Mouse (Mus musculus): ENCODE results near the gene Cradd. TPM values are rescaled to one million over a fixed set of nuclear protein-coding genes. Genes with fewer than 3 reads are reported as not detected.

The Cradd gene
- polyA plus RNA-seq, 1 experiment from 2014 or later: 7.6 TPM

GRCm38 (mm10) chr10:95221914-95222313 is 102.0 kb downstream of the Cradd start:
- H3K27ac ChIP-seq (ENCODE audit: low read length): no peak overlapping the region
- H3K4me2 ChIP-seq (ENCODE audit: low read depth, low read length): no peak overlapping the region
- H3K9ac ChIP-seq (ENCODE audit: low read length): no peak overlapping the region
- H3K27me3 ChIP-seq (ENCODE audit: control insufficient read depth, insufficient read depth, low read length): no peaks in the 10 kb centered on the region
- 41% methylated on average over 9 of the region's 9 CpGs for WGBS
- no peaks in the 10 kb centered on the region for H3K9me3 ChIP-seq (replicated peaks; ENCODE audit: control insufficient read depth, low read length)
- H3K4me1 ChIP-seq (ENCODE audit: control insufficient read depth, insufficient read depth, low read length): peaks cover 8% of the 10 kb centered on the region
- no peak overlapping the region for H3K4me3 ChIP-seq (ENCODE audit: low read length)
- no peaks in the 10 kb centered on the region for H3K36me3 ChIP-seq (ENCODE audit: control insufficient read depth, insufficient read depth)
- no peak for ATAC-seq (replicated peaks; ENCODE audit: extremely low read depth, insufficient read depth, low FRiP score)

DNA sequence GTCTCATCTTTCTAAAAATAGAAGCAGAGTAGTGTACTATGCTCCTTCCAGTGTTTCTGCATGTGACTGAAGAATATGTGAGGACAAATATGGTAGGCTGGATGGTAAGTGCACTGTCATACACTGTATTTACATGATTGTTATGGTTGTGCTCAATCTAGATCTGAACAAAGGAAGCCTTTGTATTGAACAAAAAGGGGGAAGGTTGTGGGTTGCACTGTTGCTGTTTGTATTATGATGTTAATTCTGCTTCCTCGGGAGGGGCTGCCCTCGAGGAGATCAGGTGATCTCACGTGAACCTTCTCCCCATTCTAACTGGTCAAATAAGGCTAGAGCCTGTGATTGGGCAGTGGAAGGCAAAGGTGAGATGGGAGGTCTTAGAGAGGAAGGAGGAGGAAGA is 103.4 kb downstream of the Cradd start:
- Histone ChIP-seq H3K27me3 (ENCODE audit: control insufficient read depth, insufficient read depth, low read length) (no peaks in the 10 kb centered on the region), H3K4me1 (ENCODE audit: control insufficient read depth, insufficient read depth, low read length) (peaks cover 8% of the 10 kb centered on the region), H3K27ac (ENCODE audit: low read length) (no peak overlapping the region), H3K36me3 (ENCODE audit: control insufficient read depth, insufficient read depth) (no peaks in the 10 kb centered on the region), H3K9ac (ENCODE audit: low read length) (no peak overlapping the region), H3K9me3 (replicated peaks; ENCODE audit: control insufficient read depth, low read length) (no peaks in the 10 kb centered on the region), H3K4me3 (ENCODE audit: low read length) (no peak overlapping the region), H3K4me2 (ENCODE audit: low read depth, low read length) (no peak overlapping the region)
- 83% methylated on average over 3 of the region's 3 CpGs for WGBS
- no peak for ATAC-seq (replicated peaks; ENCODE audit: extremely low read depth, insufficient read depth, low FRiP score)

DNA sequence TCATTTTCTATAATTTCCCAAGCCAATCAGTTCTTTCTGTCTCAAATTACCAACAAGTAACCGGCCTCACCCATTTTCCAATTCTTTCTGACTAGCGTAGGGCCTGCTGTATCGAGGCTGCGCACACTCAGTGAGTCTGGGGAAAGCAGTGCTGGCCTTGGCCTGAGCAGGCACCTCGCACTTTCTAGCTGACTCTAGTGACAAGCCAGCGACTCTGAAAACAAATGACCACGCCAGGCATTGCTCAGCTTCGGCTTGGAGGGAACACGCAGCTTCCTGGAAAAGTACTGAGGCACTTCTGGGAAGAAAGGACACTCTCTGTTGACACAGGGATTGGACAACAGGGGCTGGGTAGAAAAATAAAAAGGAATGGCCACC is 105.3 kb downstream of the Cradd start:
- Histone ChIP-seq H3K9ac (ENCODE audit: low read length) (no peak overlapping the region), H3K4me2 (ENCODE audit: low read depth, low read length) (no peak overlapping the region), H3K27me3 (ENCODE audit: control insufficient read depth, insufficient read depth, low read length) (no peaks in the 10 kb centered on the region), H3K27ac (ENCODE audit: low read length) (peak overlapping the region; percentile 21; the same call in 1 of the 2 replicates), H3K9me3 (replicated peaks; ENCODE audit: control insufficient read depth, low read length) (no peaks in the 10 kb centered on the region), H3K4me1 (ENCODE audit: control insufficient read depth, insufficient read depth, low read length) (peaks cover 10% of the 10 kb centered on the region), H3K36me3 (ENCODE audit: control insufficient read depth, insufficient read depth) (no peaks in the 10 kb centered on the region), H3K4me3 (ENCODE audit: low read length) (no peak overlapping the region)
- 71% methylated on average over 9 of the region's 9 CpGs for WGBS
- ATAC-seq (replicated peaks; ENCODE audit: extremely low read depth, insufficient read depth, low FRiP score): no peak

DNA sequence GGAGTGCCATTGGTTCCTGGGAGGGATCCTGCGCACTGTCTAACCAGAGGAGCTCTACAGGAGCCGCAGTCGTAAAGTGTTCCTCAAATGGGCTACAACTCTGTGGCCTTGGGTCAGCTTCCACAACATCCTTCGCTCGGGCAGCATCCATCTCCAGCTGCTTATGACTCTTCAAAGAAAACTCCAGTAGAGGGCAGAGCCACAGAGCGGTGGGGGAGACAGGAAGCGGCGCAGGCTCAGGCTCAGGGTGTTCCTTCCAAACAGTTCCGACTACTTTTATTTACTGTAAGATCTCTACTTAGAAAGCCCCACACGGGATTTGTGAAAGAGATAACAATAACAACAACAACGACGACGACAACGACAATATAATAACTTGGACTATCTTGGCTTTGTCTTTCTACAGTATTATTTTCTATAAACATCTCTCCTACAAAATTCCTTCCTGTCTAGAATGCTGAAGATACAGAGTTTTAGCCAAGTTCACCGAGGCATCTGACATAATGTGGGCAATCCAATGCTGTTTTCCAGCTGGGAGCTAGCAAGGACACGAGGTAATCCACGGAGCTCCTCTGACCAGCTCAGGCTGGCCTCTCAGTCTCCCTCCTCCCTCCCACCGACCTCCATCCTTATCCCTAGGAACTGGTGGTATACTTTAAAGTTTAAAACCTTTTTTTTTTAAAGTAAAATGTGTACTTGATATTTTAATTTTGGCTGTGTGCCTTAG is 105.8 kb downstream of the Cradd start:
- H3K4me3 ChIP-seq (ENCODE audit: low read length): no peak overlapping the region
- H3K4me1 ChIP-seq (ENCODE audit: control insufficient read depth, insufficient read depth, low read length): peaks cover 13% of the 10 kb centered on the region
- no peaks in the 10 kb centered on the region for H3K36me3 ChIP-seq (ENCODE audit: control insufficient read depth, insufficient read depth)
- H3K27ac ChIP-seq (ENCODE audit: low read length): no peak overlapping the region; the same call in 1 of the 2 replicates
- no peak overlapping the region for H3K4me2 ChIP-seq (ENCODE audit: low read depth, low read length)
- no peak overlapping the region for H3K9ac ChIP-seq (ENCODE audit: low read length)
- H3K27me3 ChIP-seq (ENCODE audit: control insufficient read depth, insufficient read depth, low read length): no peaks in the 10 kb centered on the region
- ATAC-seq (replicated peaks; ENCODE audit: extremely low read depth, insufficient read depth, low FRiP score): no peak; the same call in 1 of the 2 replicates
- H3K9me3 ChIP-seq (replicated peaks; ENCODE audit: control insufficient read depth, low read length): no peaks in the 10 kb centered on the region
- WGBS: 46% methylated on average over 18 of the region's 18 CpGs

DNA sequence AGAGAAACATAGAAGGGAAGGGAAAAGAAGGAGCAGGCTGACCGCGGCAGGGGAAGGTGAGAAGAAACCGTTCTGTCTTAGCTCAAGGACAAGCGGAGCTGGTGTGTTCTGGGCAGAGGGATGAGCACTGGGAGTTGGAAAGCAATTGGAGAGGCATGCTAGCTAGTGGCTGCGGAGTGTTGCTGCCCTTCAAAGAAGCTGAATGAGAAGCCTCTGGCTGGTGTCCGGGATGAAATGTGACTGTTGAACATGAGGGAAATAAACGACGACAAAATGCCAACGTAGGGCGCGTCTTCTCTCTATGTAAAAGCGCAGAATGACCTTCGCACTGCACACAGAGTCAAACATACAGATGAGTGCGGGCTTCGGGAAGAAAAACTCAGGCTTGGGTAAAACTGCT is 108.6 kb downstream of the Cradd start:
- no peak for ATAC-seq (replicated peaks; ENCODE audit: extremely low read depth, insufficient read depth, low FRiP score)

GRCm38 (mm10) chr10:95213820-95214219 is 110.1 kb downstream of the Cradd start:
- H3K4me2 ChIP-seq (ENCODE audit: low read depth, low read length): no peak overlapping the region
- no peak overlapping the region for H3K9ac ChIP-seq (ENCODE audit: low read length)
- H3K4me3 ChIP-seq (ENCODE audit: low read length): no peak overlapping the region
- peaks cover 18% of the 10 kb centered on the region for H3K4me1 ChIP-seq (ENCODE audit: control insufficient read depth, insufficient read depth, low read length)
- H3K9me3 ChIP-seq (replicated peaks; ENCODE audit: control insufficient read depth, low read length): no peaks in the 10 kb centered on the region
- no peak for ATAC-seq (replicated peaks; ENCODE audit: extremely low read depth, insufficient read depth, low FRiP score)
- H3K36me3 ChIP-seq (ENCODE audit: control insufficient read depth, insufficient read depth): no peaks in the 10 kb centered on the region
- WGBS: 63% methylated on average over 9 of the region's 9 CpGs
- no peak overlapping the region for H3K27ac ChIP-seq (ENCODE audit: low read length)
- H3K27me3 ChIP-seq (ENCODE audit: control insufficient read depth, insufficient read depth, low read length): no peaks in the 10 kb centered on the region

More for the DNA sequence above, 108.6 kb downstream of the Cradd start:
- no peaks in the 10 kb centered on the region for H3K9me3 ChIP-seq (replicated peaks; ENCODE audit: control insufficient read depth, low read length)
- 90% methylated on average over 15 of the region's 15 CpGs for WGBS
- H3K9ac ChIP-seq (ENCODE audit: low read length): no peak overlapping the region
- peaks cover 18% of the 10 kb centered on the region for H3K4me1 ChIP-seq (ENCODE audit: control insufficient read depth, insufficient read depth, low read length)
- H3K4me2 ChIP-seq (ENCODE audit: low read depth, low read length): no peak overlapping the region
- H3K27ac ChIP-seq (ENCODE audit: low read length): no peak overlapping the region
- no peaks in the 10 kb centered on the region for H3K27me3 ChIP-seq (ENCODE audit: control insufficient read depth, insufficient read depth, low read length)
- H3K4me3 ChIP-seq (ENCODE audit: low read length): no peak overlapping the region
- no peaks in the 10 kb centered on the region for H3K36me3 ChIP-seq (ENCODE audit: control insufficient read depth, insufficient read depth)

DNA sequence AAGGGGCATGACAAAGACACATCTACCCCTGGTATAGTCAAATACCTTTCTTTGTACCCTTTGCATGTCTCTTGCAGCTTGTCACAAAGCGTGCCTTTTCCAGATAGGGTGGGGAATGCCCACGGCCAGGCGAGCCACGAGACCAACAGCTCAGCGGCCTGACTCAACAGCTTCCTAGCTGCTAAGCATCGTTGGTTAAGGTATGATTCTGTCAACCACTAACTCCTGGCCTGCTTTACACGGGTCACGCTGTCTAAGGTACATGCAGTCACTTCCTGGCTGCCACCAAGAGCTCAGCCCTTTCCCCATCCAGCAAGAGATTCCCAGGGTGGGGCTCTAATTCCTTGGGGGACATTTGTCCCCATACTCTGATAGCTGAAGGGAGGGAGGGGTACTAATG is 110.6 kb downstream of the Cradd start:
- Histone ChIP-seq H3K9ac (ENCODE audit: low read length) (no peak overlapping the region), H3K36me3 (ENCODE audit: control insufficient read depth, insufficient read depth) (no peaks in the 10 kb centered on the region), H3K4me3 (ENCODE audit: low read length) (no peak overlapping the region), H3K9me3 (replicated peaks; ENCODE audit: control insufficient read depth, low read length) (no peaks in the 10 kb centered on the region), H3K27ac (ENCODE audit: low read length) (no peak overlapping the region), H3K27me3 (ENCODE audit: control insufficient read depth, insufficient read depth, low read length) (no peaks in the 10 kb centered on the region), H3K4me1 (ENCODE audit: control insufficient read depth, insufficient read depth, low read length) (peaks cover 18% of the 10 kb centered on the region), H3K4me2 (ENCODE audit: low read depth, low read length) (no peak overlapping the region)
- 38% methylated on average over 8 of the region's 8 CpGs for WGBS
- ATAC-seq (replicated peaks; ENCODE audit: extremely low read depth, insufficient read depth, low FRiP score): no peak

DNA sequence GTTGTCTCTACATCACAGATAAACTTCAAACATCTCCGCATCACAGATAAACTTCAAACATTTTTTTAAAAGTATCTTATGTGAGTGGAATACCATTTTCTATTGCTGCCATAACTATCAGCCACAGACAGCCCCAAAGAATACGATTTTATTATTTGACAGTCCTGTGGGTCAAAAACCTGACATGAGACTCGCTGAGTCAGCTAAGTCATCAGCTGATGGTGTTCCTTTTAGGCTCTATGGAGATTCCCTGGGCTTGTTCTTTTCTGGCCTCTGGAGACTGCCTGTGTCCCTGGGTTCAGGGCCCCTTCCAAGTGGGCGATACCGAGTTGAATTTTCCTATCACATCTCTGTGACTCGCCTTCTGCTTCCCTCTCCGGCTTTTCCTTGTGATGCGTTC is 112.3 kb downstream of the Cradd start:
- Histone ChIP-seq H3K9me3 (replicated peaks; ENCODE audit: control insufficient read depth, low read length) (no peaks in the 10 kb centered on the region), H3K9ac (ENCODE audit: low read length) (no peak overlapping the region), H3K27me3 (ENCODE audit: control insufficient read depth, insufficient read depth, low read length) (no peaks in the 10 kb centered on the region), H3K4me3 (ENCODE audit: low read length) (no peak overlapping the region), H3K4me2 (ENCODE audit: low read depth, low read length) (no peak overlapping the region), H3K4me1 (ENCODE audit: control insufficient read depth, insufficient read depth, low read length) (peaks cover 16% of the 10 kb centered on the region), H3K36me3 (ENCODE audit: control insufficient read depth, insufficient read depth) (no peaks in the 10 kb centered on the region), H3K27ac (ENCODE audit: low read length) (no peak overlapping the region)
- no peak for ATAC-seq (replicated peaks; ENCODE audit: extremely low read depth, insufficient read depth, low FRiP score)
- 90% methylated on average over 8 of the region's 8 CpGs for WGBS

DNA sequence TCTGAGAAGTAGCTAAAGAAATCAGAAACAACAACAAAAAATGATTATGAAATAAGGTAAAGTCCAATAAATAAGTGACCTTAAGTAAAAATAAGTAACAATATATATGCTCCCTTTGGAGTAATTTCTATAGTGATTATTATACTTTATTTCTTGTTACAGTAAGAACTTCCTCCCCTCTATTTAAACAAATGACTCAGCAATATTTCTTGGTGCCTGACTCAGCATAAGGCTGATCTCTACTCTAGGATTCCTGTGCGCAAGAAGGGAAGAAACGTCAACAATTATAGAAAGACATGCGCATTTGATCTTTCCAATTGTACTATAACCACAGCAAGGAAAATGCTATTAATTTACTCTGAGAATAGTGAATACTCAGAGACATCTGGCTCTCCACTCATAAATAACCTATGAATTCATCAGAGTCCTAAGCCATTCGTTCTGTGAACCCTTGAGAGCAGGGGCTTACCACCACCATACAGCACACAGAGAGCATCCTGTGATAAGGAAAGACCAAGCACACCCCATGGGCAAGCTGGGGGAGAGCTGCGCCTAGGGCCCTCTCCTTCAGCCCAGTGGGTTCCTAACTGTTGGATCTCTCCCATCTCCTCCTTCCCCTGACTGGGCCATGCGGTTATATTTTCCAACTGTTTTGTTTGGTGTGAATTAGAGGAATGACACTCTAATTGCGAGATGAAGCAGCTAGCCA is 113.1 kb downstream of the Cradd start:
- Histone ChIP-seq H3K27ac (ENCODE audit: low read length) (no peak overlapping the region), H3K9me3 (replicated peaks; ENCODE audit: control insufficient read depth, low read length) (no peaks in the 10 kb centered on the region), H3K4me1 (ENCODE audit: control insufficient read depth, insufficient read depth, low read length) (peaks cover 16% of the 10 kb centered on the region), H3K36me3 (ENCODE audit: control insufficient read depth, insufficient read depth) (no peaks in the 10 kb centered on the region), H3K9ac (ENCODE audit: low read length) (no peak overlapping the region), H3K27me3 (ENCODE audit: control insufficient read depth, insufficient read depth, low read length) (no peaks in the 10 kb centered on the region), H3K4me3 (ENCODE audit: low read length) (no peak overlapping the region), H3K4me2 (ENCODE audit: low read depth, low read length) (no peak overlapping the region)
- WGBS: 85% methylated on average over 7 of the region's 7 CpGs
- ATAC-seq (replicated peaks; ENCODE audit: extremely low read depth, insufficient read depth, low FRiP score): no peak
